Mouse (Mus musculus): ENCODE measurements around the gene Rara.
A peak's percentile ranks its signal among the peaks of the same experiment; 100 is the strongest.
"Not testable (repeated sequence)": the region's sequence is repeated elsewhere in the genome, so short reads cannot be mapped to it uniquely, and the experiment has no call there.

Gene Rara

DNA sequence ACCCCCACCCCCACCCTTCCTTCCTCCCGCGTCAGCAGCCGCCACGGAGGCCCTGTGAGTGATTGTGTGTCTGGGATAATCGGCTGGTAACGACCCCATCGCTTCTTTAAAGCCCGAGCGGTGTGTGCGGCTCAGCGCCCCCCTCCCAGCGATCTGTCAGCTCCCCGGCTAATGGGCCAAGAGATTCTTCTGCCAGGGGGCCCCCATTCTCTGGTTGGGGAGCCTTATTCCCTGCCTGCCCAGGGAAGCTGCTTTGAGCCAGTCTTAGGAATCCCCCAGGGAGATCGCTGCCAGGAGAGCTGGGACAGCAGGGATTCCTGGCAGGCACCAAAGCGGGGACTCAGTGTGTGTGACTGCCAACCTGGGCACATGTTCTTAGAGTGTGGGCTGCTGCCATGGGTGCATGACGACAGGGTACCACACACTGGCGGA is 41.9 kb downstream of the Rara start:
- no peak for DNase-seq (ENCODE audit: low spot score)

DNA sequence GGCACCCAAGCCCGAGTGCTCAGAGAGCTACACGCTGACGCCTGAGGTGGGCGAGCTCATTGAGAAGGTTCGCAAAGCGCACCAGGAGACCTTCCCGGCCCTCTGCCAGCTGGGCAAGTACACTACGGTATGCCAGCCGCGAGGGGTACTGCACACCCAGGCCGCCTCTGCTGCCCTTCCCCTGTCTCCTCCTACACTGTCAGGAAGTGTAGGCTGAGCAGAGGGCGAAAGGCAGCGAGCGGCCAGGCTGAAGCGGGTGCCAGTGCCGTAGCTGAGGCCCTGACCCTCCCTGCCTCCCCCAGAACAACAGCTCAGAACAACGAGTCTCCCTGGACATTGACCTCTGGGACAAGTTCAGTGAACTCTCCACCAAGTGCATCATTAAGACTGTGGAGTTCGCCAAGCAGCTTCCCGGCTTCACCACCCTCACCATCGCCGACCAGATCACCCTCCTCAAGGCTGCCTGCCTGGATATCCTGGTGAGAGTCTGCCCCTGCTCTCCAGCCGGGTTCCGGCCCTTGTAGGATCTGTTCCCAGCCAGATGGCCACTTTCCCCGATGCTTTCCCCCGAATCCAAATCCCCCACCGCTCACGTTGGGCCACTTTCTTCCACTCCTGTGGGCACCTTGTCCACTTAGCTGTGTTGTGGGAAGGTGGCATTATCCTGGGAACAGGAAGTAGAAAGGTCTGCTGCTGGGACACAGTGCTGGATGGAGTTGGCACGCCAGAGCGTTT is 42.7 kb downstream of the Rara start:
- DNase-seq (ENCODE audit: low spot score): peak; percentile 79

DNA sequence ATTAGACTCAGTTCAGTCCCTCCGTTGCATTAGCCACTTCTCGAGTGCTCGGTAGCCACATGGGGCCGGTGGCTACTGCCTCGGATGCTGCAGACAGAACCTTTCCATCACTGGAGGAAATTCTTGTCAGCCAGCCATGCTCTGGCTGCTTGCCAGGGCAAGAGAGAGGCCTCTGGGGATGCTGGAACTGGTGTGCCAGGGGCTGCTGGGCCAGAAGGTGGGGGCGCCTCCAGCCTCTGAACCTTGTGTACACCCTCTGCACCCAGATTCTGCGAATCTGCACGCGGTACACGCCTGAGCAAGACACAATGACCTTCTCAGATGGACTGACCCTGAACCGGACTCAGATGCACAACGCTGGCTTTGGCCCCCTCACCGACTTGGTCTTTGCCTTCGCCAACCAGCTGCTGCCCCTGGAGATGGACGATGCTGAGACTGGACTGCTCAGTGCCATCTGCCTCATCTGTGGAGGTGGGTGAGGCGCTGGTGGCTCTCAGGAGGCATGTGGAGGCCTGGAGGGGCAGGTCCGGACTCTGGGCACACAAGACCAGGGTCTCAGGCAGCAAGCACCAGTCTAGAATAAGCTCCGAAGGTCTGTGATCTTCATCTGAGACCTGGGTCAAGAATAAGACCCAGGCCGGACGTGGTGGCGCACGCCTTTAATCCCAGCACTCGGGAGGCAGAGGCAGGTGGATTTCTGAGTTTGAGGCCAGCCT is 43.9 kb downstream of the Rara start:
- DNase-seq (ENCODE audit: low spot score): peak; percentile 36

DNA sequence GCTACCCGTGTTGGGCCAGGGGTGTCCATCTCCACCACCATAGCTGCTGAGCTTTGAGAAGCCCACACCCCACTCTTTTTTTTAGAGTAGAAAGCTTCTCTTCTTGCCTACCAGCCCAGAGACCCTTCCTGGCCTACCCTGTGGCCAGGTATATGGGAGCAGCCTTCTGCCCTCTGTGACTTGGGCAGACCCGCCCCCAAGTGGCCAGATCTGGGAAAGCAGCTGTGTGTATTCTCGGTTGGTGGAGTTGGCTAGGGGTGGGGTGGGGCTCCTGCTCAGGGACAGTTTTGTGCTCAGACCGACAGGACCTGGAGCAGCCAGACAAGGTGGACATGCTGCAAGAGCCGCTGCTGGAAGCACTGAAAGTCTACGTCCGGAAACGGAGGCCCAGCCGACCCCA is 44.6 kb downstream of the Rara start:
- DNase-seq (ENCODE audit: low spot score): peak; percentile 60

DNA sequence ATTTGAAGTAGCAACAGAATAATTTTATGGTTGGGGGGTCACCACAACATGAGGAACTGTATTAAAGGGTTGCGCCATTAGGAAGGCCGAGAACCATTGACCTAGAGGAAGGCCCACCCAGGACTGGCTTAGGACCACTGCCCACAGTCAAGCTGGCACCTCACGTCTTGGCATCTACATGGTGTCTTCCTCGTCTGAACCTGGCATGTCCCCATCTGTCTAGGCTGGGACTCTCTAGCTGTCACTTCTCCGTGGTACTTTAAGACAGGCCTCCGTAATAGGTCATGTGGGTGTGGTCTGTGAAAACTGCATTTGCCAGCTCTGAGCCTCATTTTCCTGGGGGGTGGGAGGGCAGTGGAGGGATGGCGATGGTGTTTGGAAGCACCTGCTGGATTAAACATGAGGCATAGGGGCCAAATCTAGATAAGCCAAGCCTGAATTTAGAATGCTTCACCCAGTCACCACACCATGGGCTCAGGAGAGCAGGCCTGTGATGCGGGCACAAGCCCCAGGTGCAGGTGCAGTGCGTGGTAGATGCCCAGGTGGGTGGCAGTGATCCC is 45.3 kb downstream of the Rara start:
- no peak for DNase-seq (ENCODE audit: low spot score)

DNA sequence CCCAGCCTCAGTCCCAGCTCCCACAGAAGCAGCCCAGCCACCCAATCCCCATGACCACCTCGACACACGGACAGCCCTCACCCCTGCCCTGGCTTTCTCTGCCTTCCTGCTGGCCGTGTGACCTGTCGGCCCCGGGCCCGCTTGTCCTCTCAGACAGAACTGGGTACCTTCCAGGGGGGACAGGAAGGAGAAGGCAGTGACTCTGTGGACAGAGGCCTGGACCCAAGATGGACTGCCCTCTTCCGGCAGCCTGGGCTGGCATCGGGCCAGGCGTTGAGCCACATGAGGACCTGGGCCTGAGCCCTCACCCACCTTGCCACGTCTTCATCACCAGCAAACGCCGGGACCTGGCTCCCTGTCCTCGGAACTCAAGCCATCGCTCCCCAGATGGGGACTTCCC is 46.0 kb downstream of the Rara start:
- no peak for DNase-seq (ENCODE audit: low spot score)

DNA sequence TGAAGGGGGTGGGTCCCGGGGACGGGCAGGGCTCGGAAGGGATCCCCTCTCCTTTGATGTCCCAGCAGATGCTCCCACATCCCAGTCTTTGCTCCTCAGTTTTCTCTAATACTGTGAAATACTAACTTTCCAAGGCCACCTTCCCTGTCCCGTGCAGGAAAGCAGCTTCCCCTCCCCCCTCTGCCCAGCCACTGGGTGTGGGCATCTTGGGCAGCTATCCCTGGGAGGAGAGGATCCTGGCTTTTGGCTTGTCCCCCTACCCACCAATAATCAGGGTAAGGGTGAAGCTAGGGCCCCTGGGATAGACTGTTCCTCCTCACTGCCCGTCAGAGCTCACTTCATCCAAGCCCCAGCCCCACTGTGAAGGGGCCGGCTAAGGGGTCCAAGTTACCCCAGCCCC is 46.6 kb downstream of the Rara start:
- DNase-seq (ENCODE audit: low spot score): no peak

DNA sequence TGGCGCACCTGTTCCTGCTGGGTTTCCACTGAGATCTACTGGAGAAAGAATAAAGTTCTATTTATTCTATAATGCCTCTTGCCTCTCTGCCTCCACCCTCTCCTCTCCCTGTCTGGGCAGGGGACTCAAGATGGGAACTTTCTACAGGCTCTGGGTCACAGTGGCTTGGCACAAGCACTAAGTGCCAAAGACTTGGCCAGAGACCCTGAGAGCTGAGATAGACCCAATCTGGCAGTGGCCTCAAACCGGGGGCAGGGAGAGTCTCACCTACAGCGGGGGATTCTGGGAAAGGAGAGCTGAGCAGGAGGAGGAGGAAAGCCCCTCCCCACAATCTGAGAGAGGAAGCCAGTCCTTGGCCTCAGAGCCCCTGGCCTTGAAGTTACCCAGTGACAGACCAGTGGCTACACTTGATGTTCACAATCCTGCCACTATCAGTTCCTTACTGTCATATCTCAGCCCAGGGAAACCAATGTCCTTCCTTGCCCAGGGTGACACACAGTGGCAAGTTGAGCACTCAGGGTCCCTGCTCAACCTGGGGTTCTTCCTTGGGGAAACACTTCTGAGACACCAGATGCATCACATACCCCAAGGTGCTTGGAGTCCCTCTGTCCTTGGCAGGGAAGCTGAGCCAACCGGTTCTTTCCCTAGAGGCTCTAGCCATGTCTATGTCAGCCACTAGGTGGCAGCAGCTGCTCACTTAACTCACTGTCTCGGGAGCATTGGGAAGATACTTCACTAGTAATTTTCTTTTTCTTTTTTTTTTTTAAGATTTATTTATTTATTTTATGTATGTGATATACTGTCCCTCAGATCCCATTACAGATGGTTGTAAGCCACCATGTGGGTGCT is 47.5 kb downstream of the Rara start:
- peak; percentile 76 for DNase-seq (ENCODE audit: low spot score)

DNA sequence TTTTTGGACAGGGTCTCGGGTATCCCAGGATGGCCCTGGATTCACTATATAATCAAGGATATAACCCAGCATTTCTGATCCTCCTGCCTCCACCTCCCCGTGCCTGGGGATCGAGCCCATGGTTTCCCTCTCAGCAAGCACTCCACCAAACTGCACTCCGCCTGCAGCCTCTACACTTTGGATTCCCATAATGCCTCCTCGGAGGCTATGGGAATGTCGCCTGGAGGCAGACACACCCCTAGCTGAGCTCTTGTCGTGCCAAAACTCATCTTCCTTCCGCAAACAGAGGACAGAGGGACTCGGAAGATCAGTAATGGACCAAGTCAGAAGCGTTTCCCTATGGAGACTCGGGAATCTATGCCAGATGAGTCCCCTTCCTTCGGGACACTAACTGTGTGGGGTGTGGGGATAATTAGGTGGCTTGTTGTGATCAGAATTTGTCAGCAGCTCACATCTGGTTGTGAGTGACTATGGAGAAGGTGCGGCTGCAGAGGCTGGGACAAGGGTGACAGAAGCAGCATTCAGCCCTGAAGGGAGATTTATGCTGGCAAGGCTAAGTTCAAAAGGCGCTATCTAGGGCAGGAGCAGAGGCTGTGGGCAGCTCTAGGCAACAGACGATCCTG is 51.0 kb downstream of the Rara start:
- no peak for DNase-seq (ENCODE audit: low spot score)

DNA sequence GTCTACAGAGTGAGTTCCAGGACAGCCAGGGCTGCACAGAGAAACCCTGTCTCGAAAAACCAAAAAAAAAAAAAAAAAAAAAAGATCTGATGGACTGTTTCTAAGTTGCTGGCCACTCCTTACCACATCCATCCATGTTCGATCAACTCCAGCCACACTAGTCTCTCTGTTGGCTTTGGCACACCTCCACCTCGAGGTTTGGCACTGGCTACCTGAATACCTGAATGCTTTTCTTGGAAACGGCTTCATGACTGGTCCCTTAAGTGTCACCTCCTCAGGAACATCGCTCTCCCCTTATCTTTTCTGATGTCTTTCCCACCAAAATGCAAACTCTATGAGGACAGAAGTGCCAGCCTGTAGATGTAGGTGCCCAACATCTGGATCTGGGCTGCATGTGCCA is 51.7 kb downstream of the Rara start:
- no peak for DNase-seq (ENCODE audit: low spot score)

DNA sequence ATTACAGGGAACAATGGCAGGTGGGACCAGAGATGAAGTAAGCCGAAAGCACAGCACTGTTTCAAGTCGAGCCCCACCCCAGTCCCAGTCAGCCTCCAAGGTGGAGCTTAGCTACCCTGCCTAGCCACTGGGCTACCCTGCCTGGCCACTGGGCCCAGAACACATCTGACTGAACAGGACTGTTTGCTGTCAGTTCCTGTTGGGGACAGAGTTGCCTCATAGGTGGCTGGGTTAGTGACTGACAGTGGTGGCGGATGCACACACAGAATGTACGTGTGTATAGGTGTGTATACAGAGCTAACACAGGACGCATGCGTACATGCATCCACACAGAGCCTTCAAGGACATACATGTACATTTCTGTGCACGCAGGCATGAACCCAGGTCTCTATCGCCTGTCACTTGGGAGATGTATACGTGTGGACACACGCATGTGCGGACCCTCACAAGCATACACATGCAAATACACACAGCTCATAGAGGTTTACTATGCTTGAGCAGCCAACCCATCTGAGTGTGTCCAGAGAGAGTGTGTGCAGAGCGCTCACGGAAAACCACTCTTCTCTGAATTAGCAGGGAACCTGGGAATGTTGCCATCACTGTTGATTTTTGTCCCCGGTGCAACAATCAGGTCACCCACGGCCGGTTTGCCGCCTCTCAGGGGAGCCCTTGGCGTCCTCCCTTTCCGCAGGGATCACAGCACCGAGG is 53.8 kb downstream of the Rara start:
- DNase-seq (ENCODE audit: low spot score): no peak

DNA sequence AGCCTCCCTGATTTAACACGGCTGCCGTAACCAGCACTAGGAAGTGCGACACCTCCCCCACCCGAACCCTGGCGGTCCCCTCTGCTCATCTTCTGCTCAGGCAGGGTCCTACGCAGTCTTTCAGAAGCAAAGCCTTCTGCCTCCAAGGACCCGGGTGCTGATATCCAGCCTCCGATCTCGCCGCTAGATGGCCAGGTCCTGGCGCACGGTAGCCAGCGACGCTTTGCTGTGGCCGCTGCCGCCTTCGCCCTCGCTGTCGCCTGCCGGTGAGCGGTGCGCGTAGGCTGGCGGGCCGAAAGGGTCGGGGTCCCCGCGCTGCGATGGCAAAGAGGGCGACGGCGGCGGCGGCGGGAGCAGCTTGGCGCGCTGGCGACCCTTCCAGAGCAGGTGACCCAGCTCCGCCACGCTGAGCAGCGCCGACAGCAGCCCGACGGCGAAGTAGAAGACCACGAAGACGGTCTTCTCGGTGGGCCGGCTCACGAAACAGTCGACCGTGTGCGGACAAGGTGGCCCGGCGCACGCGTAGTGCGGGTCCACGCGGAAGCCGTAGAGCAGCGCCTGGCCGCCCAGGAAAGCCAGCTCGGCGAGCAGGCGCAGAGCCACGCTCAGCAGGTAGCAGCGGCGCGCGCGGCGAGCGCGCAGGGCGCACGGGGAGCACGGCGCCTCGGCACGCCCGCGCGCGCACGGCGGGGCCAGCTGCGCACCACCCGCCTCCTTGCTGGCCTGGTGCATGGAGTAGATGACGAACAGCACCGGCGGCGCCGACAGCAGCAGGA is 54.6 kb downstream of the Rara start:
- peak; percentile 65 for DNase-seq (ENCODE audit: low spot score)

DNA sequence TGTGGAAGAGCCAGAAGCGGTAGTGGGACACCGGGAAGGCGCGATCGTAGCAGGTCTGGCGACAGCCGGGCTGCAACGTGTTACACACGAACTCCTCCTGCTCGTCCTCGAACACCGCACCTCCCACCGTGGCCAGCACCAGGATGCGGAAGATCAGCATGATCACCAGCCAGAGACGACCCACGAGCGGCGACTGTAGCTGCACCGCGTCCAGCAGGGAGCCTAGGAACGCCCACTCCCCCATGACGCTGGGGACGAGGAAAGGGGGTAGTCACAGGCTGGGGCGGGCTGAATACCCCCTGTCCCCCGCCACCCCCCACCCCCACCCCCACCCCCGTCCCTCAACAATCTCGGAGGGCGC is 55.1 kb downstream of the Rara start, which contains the start of gene Gjd3:
TSS of gene Gjd3 (minus strand) at position 244 of the 361 bp plus-strand sequence.
- DNase-seq (ENCODE audit: low spot score): no peak

DNA sequence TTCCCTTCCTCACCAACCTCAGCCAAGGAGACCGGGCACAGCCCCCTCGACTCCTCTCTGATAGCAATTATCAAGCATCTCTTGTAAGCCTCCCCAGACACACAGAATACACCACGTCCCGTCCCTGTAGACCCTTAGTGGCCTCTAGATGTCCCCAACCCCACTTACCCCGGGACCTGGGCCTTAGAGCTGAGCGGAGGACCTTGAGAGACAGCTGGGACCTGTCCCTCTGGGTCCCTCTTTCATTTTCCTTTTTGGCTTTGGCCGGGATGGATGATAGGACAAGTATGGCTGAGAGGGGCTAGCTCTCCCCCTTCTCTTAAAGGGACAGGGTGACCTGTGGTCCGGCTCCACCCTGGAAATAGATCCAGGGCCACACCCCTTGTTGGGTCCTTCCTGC is 55.9 kb downstream of the Rara start:
- DNase-seq (ENCODE audit: low spot score): no peak

DNA sequence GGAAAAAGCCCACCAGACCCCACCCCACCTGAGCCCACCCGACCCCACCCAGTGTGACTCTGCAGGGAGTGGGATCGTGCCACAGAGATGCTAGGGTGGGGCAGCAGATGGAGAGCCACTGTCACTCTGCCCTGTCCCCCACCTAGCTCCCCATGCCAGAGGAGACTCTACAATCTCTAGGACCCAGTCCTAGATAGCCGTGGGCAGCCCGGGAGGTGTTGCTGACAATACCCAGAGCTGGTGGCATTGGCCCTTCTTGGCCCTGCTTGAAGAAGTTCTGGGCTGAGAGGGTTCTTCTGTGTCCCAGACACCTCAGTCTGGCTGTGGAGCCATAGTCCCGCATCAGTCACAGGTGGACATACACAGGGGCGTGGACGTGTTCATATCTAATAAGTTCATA is 57.9 kb downstream of the Rara start:
- DNase-seq (ENCODE audit: low spot score): no peak

DNA sequence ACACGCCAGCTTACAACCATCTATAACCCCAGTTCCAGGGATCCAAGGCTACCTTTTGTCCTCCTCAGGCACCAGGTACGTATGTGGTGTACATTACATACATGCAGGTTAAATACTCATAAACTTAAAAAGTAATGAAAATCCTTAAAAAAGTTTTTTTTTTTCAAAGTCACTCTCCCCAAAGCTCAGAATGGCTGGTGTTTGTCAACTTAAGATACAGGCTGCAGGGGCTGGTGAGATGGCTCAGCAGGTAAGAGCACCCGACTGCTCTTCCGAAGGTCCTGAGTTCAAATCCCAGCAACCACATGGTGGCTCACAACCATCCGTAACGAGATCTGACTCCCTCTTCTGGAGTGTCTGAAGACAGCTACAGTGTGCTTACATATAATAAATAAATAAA is 60.6 kb downstream of the Rara start:
- not testable (repeated sequence) for DNase-seq (ENCODE audit: low spot score)

DNA sequence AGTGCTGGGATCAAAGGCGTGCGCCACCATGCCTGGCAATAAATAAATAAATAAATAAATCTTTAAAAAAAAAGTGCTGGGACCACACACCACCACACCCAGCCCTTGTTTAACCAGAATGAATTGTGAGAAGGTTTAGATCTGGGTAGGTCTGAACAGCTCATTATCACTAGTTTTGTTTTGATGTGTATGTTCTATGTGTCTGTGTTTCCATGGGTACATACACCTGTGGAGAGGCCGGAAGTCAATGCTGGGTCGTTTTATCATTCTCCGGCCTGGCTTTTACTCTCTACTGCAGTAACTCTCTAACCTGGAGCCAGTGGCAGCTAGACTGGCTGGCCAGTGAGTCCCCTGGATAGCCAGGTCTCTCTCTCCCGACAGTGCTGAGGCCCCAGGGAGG is 63.2 kb downstream of the Rara start:
- DNase-seq (ENCODE audit: low spot score): no peak

DNA sequence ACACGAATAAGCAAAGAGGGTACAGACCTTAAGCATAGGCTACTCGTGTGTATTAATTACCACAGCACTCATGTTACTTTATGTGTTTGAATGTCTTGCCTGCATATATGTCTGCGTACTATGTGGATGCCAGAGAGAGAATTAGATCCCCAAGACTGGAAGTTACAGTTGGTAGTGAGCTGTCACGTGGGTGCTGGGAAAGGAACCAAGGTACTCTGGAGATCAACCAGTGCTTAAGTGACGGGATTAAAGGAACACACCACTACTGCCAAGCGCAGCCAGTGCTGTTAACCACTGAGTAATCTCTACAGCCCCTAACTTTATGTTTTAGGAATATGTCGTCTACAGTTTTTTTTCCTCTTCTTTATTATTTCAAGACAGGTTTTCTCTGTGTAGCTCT is 68.4 kb downstream of the Rara start:
- DNase-seq (ENCODE audit: low spot score): no peak

DNA sequence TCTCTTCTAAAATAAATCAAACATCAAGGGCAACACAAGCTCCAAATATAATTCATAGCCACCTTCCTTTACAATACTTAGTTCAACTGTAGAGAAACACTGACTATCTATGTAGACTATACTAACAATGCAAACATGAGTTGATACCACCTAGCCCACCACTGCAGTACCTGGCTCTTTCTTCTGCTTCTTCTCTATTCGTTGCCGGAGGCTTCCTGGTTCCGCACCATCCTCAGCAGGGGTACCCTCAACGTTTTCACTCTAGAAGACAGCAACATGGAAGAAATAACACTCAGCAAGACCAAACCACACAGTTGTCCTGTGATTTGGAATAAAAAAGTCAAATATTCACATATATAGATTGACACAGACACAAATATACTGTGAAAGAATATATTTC is 70.0 kb downstream of the Rara start:
- DNase-seq (ENCODE audit: low spot score): no peak

DNA sequence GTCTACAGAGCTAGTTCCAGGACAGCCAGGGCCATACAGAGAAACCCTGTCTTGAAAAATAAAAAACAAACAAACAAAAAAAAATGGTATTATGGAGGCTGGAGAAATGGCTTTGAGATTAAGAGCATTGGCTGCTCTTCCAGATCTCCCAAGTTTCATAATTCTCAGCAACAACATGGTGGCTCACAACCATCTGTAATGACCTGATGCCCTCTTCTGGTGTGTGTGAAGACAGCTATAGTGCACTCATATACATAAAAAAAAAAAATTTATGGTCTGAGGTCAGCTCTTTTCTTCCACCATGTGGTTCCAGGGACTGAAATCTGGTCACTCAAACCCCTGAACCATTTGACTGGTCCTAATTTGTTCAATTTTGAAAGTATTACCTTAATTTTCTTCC is 71.2 kb downstream of the Rara start:
- DNase-seq (ENCODE audit: low spot score): no peak

DNA sequence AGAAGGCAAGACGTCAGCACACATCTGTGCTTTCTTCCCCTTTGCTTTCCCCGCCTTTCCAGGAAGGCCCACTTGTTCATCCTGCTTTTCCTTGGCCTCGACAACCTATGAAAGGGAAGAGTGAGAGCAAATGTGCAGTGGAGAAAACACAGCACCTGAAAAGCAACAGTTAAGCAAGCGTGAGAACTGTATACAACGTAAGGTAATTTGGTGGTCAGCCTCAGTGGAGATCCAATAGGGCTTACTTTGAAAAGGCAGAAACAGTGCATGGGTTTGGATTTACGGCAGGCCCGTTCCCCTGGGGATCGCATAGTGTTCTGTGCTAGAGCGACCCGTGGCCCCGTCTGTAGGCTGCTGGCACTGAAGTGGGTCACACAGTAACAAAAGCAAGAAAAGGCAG is 71.6 kb downstream of the Rara start:
- DNase-seq (ENCODE audit: low spot score): no peak

All from testis, postnatal 14 days (tissue).